Mouse (Mus musculus) embryonic facial prominence, embryonic 15.5 days (tissue): ENCODE data around the gene Epha4. TPM values are rescaled to one million over a fixed set of nuclear protein-coding genes. Genes with fewer than 3 reads are reported as not detected.

Experiments
- ATAC-seq: fragments of 200-750 bp; cut with Nextera tagmentation; 2 replicates; pipeline ENCODE4 v1.8.0; 2017; ENCODE audit warnings: low read depth, moderate TSS enrichment; ENCODE audit not compliant: insufficient number of reproducible peaks, low FRiP score, low TSS enrichment
- H3K27ac ChIP-seq: fragments of 300-500 bp; sonication (generic); replicated peaks from 2 replicates; pipeline ENCODE4 v1.5.1; 2015; ENCODE audit warnings: mild to moderate bottlenecking, inconsistent platforms
- H3K27me3 ChIP-seq: fragments of 300-500 bp; sonication (generic); 2 replicates; pipeline ENCODE4 v1.6.1; 2015; ENCODE audit warnings: inconsistent platforms
- H3K36me3 ChIP-seq: fragments of 300-500 bp; sonication (generic); 2 replicates; pipeline ENCODE4 v1.6.1; 2015; ENCODE audit warnings: mild to moderate bottlenecking, inconsistent platforms
- H3K4me1 ChIP-seq: fragments of 300-500 bp; sonication (generic); 2 replicates; pipeline ENCODE4 v1.6.1; 2015; ENCODE audit warnings: inconsistent platforms
- H3K4me2 ChIP-seq: fragments of 300-500 bp; sonication (generic); replicated peaks from 2 replicates; pipeline ENCODE4 v1.6.1; 2015; ENCODE audit warnings: mild to moderate bottlenecking, inconsistent platforms
- H3K4me3 ChIP-seq: fragments of 300-500 bp; sonication (generic); replicated peaks from 2 replicates; pipeline ENCODE4 v1.5.1; 2015; ENCODE audit warnings: mild to moderate bottlenecking, inconsistent platforms
- H3K9ac ChIP-seq: fragments of 300-500 bp; sonication (generic); 2 replicates; pipeline ENCODE4 v1.6.1; 2015; ENCODE audit warnings: inconsistent platforms
- H3K9me3 ChIP-seq: fragments of 300-500 bp; sonication (generic); replicated peaks from 2 replicates; pipeline ENCODE4 v1.6.1; 2016; ENCODE audit warnings: inconsistent platforms
- WGBS: fragments of 180-500 bp; shearing (Covaris S2); methylation state at CpG from one replicate; pipeline ENCODE4 v1.1.7; 2015; 5-methylcytosine and 5-hydroxymethylcytosine counted together
- polyA plus RNA-seq: library from polyadenylated mRNA; unstranded; fragments of >200 nt; fragmentation: Nextera tagmentation; extraction: Ambion mirVana; gene quantifications from 2 replicates; pipeline ENCODE4 v1.2.1, GENCODE M21; 2015

The Epha4 gene
- polyA plus RNA-seq, 1 experiment from 2014 or later: 38.2 TPM

DNA sequence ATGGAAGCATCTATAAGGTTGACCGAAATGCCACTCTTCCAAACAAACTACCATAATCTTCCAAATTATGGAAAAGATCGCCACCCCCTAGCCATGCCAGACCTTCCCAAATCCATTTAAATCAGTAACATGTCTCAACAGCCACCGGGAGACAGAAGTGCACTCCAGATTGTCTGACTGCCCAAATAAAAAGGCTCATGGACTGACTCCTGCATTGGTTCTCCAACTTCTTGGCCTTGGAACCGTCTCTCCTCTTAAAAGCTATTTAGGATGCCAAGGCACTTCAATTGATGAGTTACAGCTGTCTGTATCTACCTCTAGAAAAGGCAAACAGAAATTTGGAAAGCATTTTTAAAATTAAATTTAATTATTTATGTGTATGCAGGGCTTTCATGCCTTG is 17.4 kb downstream of the Epha4 start:
- Histone ChIP-seq H3K36me3 (0 out of 2 replicates have a peak, but pooled peaks cover 4% of the 10 kb centered on the region), H3K27me3 (no peaks in the 10 kb centered on the region), H3K9ac (no peak overlapping the region), H3K4me3 (no peak overlapping the region), H3K27ac (no peak overlapping the region), H3K9me3 (no peaks in the 10 kb centered on the region), H3K4me2 (no peak overlapping the region), H3K4me1 (peaks cover 36% of the 10 kb centered on the region)
- ATAC-seq: no peak
- WGBS: 34% methylated on average over 4 of the region's 4 CpGs

DNA sequence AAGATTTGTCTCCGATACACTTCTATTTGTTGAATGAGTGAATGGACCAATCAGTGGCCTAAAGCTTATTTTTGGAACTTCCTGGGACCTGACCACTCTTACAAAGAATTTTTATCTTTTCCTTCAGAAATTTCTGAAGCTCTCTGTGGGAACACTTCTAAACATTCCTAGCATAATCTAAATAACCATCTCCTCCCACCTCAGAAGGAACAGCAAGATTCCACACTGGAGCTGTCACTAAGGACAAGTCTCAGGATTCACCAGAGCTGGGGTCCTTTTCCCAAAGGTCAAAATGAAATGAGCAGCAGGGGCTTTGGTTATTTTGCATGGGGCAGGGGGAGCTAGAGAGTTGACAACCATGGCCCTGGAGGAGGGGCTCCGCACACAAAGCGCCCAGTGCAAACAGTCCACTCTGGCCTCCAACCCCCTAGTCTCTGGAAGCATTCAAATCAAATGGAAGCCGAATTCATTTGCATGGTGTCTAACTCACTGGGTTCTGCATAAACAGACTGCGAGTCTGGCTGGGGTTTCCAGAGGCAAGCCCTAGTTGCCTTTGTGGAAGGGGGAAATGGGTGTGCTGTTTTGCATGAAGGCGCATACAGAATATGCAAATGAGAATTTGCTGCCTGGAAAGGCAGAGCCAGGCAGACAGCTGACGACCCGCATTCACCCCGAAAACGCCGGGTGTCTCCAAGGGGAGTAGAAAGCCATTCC is 18.3 kb downstream of the Epha4 start:
- 0 out of 2 replicates have a peak, but pooled peaks cover 4% of the 10 kb centered on the region for H3K36me3 ChIP-seq
- no peak overlapping the region for H3K9ac ChIP-seq
- no peaks in the 10 kb centered on the region for H3K9me3 ChIP-seq
- 23% methylated on average over 11 of the region's 11 CpGs for WGBS
- H3K27ac ChIP-seq: no peak overlapping the region
- peaks cover 37% of the 10 kb centered on the region for H3K4me1 ChIP-seq
- peak overlapping the region; percentile 4 for H3K4me2 ChIP-seq
- no peak overlapping the region for H3K4me3 ChIP-seq
- H3K27me3 ChIP-seq: no peaks in the 10 kb centered on the region
- no peak for ATAC-seq

DNA sequence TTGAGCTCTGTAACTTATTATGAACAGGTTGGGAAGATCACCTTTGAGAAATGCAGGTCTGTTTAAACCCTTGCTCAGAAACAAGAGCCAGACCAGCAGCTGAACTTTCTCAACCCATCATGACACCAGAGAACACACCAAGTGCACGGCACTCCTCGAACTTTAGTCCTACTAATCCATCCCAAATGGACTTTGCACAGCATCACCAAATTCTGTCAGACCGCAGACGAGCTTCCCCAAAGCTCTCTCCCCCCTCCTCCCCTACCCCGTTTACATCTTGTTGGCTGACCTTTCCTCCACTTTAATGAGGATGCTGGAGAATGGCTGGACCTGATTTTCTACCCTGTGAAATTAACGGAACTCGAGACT is 19.1 kb downstream of the Epha4 start:
- Histone ChIP-seq H3K27ac (no peak overlapping the region), H3K4me3 (no peak overlapping the region), H3K27me3 (no peaks in the 10 kb centered on the region), H3K9me3 (no peaks in the 10 kb centered on the region), H3K4me1 (peaks cover 42% of the 10 kb centered on the region), H3K9ac (no peak overlapping the region), H3K36me3 (0 out of 2 replicates have a peak, but pooled peaks cover 4% of the 10 kb centered on the region), H3K4me2 (no peak overlapping the region)
- ATAC-seq: no peak
- WGBS: 27% methylated on average over 7 of the region's 7 CpGs

DNA sequence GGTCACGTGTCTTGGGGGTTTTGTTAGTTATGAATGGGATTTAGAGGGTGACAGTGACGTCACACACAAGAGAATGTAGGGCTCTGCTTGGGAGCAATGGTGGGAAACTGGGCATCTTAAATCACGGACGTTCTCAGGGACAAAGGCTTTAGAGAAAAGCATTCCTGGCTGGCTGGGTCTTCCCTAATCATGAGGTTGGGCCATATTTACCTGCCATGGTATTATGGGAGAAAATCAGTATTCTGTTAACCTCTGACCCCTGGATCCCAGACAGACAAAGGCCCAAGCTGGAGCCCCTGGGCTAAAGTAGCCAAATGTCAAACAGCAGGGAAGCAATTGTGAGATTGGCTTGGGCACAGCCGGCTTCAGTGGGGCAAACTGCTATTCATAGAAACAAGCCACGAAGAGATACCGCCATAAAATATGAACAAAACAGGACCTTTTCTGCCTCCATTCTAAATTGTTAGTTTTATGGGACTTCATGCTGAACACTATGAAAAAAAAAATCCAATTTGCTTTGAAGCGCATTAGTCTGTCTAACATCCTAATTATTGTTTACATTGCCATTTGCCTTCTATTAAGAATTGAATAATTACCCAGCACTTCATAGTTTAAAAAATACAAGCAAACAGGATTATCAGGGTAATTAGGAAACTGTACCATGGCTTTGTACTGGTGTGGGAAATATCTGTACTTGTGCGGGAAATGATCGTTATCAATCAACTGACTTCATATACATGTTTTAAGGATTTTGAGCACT is 19.7 kb downstream of the Epha4 start:
- no peak overlapping the region for H3K27ac ChIP-seq
- H3K9ac ChIP-seq: no peak overlapping the region
- no peak for ATAC-seq
- no peak overlapping the region for H3K4me2 ChIP-seq
- H3K4me3 ChIP-seq: no peak overlapping the region
- WGBS: 51% methylated on average over 10 of the region's 10 CpGs
- H3K4me1 ChIP-seq: peaks cover 42% of the 10 kb centered on the region
- 0 out of 2 replicates have a peak, but pooled peaks cover 6% of the 10 kb centered on the region for H3K36me3 ChIP-seq
- no peaks in the 10 kb centered on the region for H3K27me3 ChIP-seq
- H3K9me3 ChIP-seq: no peaks in the 10 kb centered on the region

DNA sequence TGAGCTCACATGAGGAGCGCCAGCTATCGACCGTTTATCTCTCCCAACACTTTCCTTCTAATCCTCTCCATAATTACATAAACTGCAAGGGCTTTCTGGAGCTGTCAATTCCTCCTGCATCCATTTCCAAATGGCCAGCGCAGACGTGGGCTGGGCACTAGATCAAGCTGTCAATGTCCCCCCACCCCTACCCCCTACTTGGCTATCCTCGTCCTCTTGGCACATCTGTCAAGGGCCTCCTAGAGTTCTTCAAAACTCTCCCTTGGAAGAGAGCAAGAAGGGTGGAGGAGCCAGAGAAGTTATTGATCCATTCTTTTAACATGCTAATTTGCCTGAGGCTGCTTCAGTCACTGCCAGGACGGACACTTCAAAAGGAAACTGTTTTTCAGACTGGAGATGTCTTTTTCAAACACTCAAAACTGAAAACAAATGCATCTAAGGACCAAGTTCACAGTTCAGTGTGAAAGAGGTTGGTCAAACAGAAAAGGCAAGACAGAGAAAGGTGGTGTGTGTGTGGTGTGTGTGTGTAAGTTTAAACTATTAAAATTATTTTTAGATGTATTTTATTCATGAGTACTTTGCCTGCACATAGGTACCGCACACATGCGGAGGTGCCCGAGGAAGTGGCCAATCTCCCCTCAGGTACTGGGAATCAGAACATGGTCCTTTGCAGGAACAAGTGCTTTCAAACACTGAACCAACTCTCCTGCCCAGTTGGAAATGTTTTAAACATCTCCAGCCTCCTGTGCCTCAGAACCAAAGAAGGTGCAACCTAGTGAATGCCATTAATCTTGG is 20.9 kb downstream of the Epha4 start:
- H3K4me2 ChIP-seq: no peak overlapping the region
- peaks cover 42% of the 10 kb centered on the region for H3K4me1 ChIP-seq
- H3K36me3 ChIP-seq: 0 out of 2 replicates have a peak, but pooled peaks cover 3% of the 10 kb centered on the region
- no peak overlapping the region for H3K27ac ChIP-seq
- no peak overlapping the region for H3K4me3 ChIP-seq
- ATAC-seq: no peak
- 53% methylated on average over 10 of the region's 10 CpGs for WGBS
- H3K9ac ChIP-seq: no peak overlapping the region
- H3K9me3 ChIP-seq: no peaks in the 10 kb centered on the region
- H3K27me3 ChIP-seq: no peaks in the 10 kb centered on the region

DNA sequence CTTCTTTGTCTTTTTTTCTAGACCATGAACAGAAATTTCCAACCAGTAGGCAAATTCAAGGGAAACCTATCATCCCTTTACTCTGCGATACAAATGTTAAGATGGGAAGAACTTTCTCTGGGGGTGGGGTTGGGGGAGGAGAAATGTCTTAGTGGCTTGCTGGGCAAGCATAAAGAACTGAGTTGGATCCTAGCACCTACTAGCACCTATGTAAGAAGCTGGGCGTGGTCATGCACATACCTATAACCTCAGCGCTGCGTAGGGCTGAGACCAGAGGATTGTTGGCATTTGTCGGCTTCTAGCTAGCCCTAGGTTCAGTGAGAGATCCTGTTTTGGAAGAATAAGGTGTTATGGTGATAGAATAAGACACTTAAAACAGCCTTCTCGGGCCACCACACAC is 24.7 kb downstream of the Epha4 start:
- Histone ChIP-seq H3K9me3 (no peaks in the 10 kb centered on the region), H3K4me2 (no peak overlapping the region), H3K9ac (no peak overlapping the region), H3K27ac (no peak overlapping the region), H3K4me3 (no peak overlapping the region), H3K36me3 (0 out of 2 replicates have a peak, but pooled peaks cover 3% of the 10 kb centered on the region), H3K27me3 (no peaks in the 10 kb centered on the region), H3K4me1 (peaks cover 21% of the 10 kb centered on the region; the same call in 1 of the 2 replicates)
- 94% methylated on average over 6 of the region's 6 CpGs for WGBS
- ATAC-seq: no peak

DNA sequence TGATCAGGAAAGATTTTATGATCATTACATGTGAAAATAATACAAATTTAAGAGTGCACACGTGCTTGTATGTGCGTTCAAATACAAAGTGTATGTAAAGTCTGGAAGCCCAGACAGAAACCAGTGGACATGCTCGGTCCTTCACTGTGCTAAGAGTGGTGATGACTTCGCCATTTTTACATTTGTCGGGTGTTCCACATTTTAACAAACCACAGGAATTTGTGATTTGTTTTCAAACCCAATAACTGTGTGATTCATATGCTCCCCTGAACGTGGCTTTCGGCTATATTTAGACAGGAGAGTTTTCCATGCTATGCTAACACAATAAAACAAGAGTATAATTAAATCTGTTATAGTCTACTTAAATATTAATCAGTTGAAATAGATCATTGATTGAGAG is 25.5 kb downstream of the Epha4 start:
- 56% methylated on average over 7 of the region's 7 CpGs for WGBS
- H3K27me3 ChIP-seq: no peaks in the 10 kb centered on the region
- peaks cover 20% of the 10 kb centered on the region; the same call in 1 of the 2 replicates for H3K4me1 ChIP-seq
- H3K4me3 ChIP-seq: no peak overlapping the region
- H3K36me3 ChIP-seq: 0 out of 2 replicates have a peak, but pooled peaks cover 3% of the 10 kb centered on the region
- no peak overlapping the region for H3K9ac ChIP-seq
- no peaks in the 10 kb centered on the region for H3K9me3 ChIP-seq
- no peak for ATAC-seq
- H3K4me2 ChIP-seq: no peak overlapping the region
- H3K27ac ChIP-seq: no peak overlapping the region

DNA sequence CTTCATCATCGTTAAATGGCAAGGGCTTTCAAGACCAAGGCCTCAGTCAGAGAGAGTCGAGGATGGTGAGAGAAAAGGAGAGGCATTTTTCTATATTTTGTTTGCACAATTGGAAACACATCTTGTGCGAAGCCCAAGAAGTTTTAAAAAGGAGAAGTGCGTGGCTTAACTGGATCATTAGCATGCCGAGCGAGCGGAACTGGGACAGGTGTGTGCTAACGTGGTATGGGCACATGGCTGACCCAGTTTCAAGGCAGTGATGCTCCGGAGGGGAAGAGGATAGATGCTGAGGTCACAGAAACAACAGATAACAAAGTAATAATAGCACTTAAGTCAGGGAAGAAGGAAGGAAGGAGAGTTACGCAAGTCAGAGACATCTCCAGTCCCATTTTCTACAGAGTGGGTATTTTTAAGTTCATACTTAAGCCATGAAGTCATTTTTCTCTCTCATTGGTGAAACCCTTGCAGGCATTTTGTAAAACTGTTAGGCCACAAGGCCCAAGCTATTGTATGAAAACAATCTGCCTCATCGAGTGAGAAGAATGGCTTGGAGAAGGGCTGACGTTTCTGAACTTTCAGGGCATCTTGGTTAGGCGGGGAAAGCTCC is 26.9 kb downstream of the Epha4 start:
- 80% methylated on average over 13 of the region's 13 CpGs for WGBS
- H3K27me3 ChIP-seq: no peaks in the 10 kb centered on the region
- H3K36me3 ChIP-seq: 0 out of 2 replicates have a peak, but pooled peaks cover 3% of the 10 kb centered on the region
- H3K9me3 ChIP-seq: no peaks in the 10 kb centered on the region
- no peak overlapping the region for H3K27ac ChIP-seq
- H3K4me2 ChIP-seq: no peak overlapping the region
- H3K4me3 ChIP-seq: no peak overlapping the region
- ATAC-seq: no peak
- H3K9ac ChIP-seq: no peak overlapping the region
- peaks cover 11% of the 10 kb centered on the region; the same call in 1 of the 2 replicates for H3K4me1 ChIP-seq

DNA sequence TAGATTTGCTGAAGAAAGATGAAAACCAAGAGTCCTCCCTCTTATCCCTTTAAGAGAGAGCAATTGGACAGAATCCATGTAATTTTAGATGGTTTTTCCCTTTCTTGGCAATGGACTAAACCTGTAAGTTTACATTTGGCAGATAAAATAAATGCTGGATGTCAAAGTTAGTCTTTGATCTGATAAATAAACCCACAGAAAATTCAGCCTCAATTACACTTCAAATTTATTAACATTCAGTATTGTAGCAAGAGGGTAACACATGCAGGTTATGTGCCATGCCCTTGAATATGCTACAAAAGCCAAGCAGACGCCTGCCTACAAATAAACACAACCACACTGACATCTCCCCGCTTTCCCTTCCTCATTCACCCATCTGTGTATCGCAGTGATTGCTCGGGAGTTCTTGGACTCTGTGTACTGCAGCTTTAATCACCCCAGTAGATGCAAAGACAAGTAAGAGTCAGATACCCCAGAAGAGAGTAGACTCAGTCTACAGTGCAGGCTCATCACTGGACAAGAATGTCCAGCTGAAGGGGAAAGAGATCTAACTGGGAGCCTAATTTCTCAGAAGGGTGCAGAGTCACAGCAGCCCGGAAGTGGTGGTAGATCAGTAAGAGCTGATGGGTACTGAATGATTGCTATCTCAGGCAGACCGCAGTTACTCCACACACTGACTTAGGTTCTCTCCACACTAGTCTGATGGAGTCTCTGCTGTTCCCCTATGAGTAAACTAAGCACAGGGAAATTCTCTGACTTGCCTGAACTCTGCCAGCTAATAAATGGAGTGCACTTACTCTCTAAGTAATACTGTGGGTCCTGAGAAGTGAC is 29.9 kb downstream of the Epha4 start:
- H3K4me2 ChIP-seq: no peak overlapping the region
- H3K9me3 ChIP-seq: no peaks in the 10 kb centered on the region
- 75% methylated on average over 6 of the region's 6 CpGs for WGBS
- no peak overlapping the region for H3K27ac ChIP-seq
- H3K4me3 ChIP-seq: no peak overlapping the region
- no peaks in the 10 kb centered on the region for H3K36me3 ChIP-seq
- no peak overlapping the region for H3K9ac ChIP-seq
- ATAC-seq: no peak
- H3K27me3 ChIP-seq: no peaks in the 10 kb centered on the region
- 0 out of 2 replicates have a peak, but pooled peaks cover 2% of the 10 kb centered on the region for H3K4me1 ChIP-seq

DNA sequence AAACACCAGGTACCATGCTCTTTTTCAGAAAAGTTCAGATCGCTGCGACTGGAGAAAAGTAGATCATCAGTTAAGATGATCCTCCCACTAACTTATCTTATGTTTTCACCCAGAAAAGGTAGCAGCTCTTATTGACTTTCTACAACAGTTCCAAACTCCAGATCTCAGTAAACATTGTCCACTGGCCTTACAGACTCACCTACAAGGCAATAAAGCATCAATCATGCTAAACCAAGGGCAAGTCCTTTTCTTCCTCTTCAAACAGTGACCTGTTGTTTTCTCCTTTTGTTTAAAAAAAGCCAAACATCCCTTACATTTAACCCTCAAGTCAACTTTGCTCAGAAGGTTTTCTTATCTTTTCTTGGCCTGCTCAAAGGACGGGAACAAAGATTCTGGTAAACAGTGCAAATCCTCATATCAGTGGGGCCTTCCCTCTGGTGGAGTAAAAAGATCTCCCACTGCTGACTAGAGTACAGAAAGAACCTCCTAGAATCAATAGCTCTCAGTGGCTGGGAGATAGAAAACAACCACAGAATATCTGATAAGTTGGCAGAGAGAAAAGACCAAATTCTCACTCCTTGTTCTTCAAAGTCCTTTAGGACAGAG is 39.0 kb downstream of the Epha4 start:
- H3K36me3 ChIP-seq: no peaks in the 10 kb centered on the region
- WGBS: 84% methylated on average over 3 of the region's 3 CpGs
- H3K4me1 ChIP-seq: peaks cover 7% of the 10 kb centered on the region
- H3K9me3 ChIP-seq: no peaks in the 10 kb centered on the region
- ATAC-seq: no peak
- no peak overlapping the region for H3K4me3 ChIP-seq
- H3K27ac ChIP-seq: no peak overlapping the region
- no peaks in the 10 kb centered on the region for H3K27me3 ChIP-seq
- no peak overlapping the region for H3K9ac ChIP-seq
- no peak overlapping the region for H3K4me2 ChIP-seq
